Mouse (Mus musculus) granulocyte monocyte progenitor cell, adult 5-6 weeks (primary cell): ENCODE measurements around the gene Arl10. TPM values are rescaled to one million over a fixed set of nuclear protein-coding genes. Genes with fewer than 3 reads are reported as not detected.

ENCODE experiments used
- ATAC-seq: replicated peaks from 2 replicates; pipeline ENCODE4 v1.8.0; 2016; ENCODE audit warnings: mild to moderate bottlenecking, moderate TSS enrichment, inconsistent platforms; ENCODE audit not compliant: poor library complexity, severe bottlenecking
- total RNA-seq, 2 experiments: library from RNA; stranded (forward) in 1 of 2; stranded (reverse) in 1 of 2; fragments of 200-712, 200-1000 nt in 1 of 2; fragments of >200 nt in 1 of 2; fragmentation: Nextera tagmentation in 1 of 2; gene quantifications; 2 replicates each; pipeline ENCODE4 v1.2.3; 2014 to 2017

Arl10 gene
- total RNA-seq (2014; fragmentation: Nextera tagmentation), result 17.4 and 24.0 TPM in 2 replicates
- total RNA-seq (2017), result 12.1 and 15.0 TPM in 2 replicates

- peak; percentile 61 for ATAC-seq
These were observed at the start of gene Arl10 for GRCm38 (mm10) chr13:54574854-54575481. Gene Arl10, plus strand, starts transcription at chr13:54575015.

- no peak for ATAC-seq
These were observed 47.7 kb upstream of the Arl10 start for GRCm38 (mm10) chr13:54527140-54527539.

- no peak for ATAC-seq
These were observed 42.7 kb upstream of the Arl10 start for GRCm38 (mm10) chr13:54532134-54532533.

GRCm38 (mm10) chr13:54548036-54548435 lies 26.8 kb upstream of the Arl10 start:
- no peak for ATAC-seq

GRCm38 (mm10) chr13:54556176-54556575 lies 18.6 kb upstream of the Arl10 start:
- ATAC-seq, result no peak

- ATAC-seq, result no peak
These were observed 18.0 kb upstream of the Arl10 start for GRCm38 (mm10) chr13:54556796-54557195.

- ATAC-seq, result no peak
These were observed 17.2 kb upstream of the Arl10 start for GRCm38 (mm10) chr13:54557652-54558051.

GRCm38 (mm10) chr13:54559656-54560055 lies 15.2 kb upstream of the Arl10 start:
- no peak for ATAC-seq

GRCm38 (mm10) chr13:54560608-54561007 lies 14.2 kb upstream of the Arl10 start:
- ATAC-seq, result no peak

GRCm38 (mm10) chr13:54562562-54562961 lies 12.3 kb upstream of the Arl10 start:
- ATAC-seq, result no peak

GRCm38 (mm10) chr13:54564232-54565200 lies 10.3 kb upstream of the Arl10 start:
- 0 out of 2 replicates have a peak, but pooled peaks have one; percentile 5 for ATAC-seq

- peak; percentile 89 for ATAC-seq
These were observed 9.6 kb upstream of the Arl10 start, which contains the start of gene 4833439L19Rik for GRCm38 (mm10) chr13:54565201-54565581. Gene 4833439L19Rik, minus strand, starts transcription at chr13:54565435.

- ATAC-seq, result peak; percentile 38
These were observed 9.0 kb upstream of the Arl10 start for GRCm38 (mm10) chr13:54565594-54566345.

GRCm38 (mm10) chr13:54568380-54568779 lies 6.4 kb upstream of the Arl10 start:
- peak; percentile 52 for ATAC-seq

GRCm38 (mm10) chr13:54569282-54569681 lies 5.5 kb upstream of the Arl10 start:
- peak; percentile 54 for ATAC-seq

GRCm38 (mm10) chr13:54570736-54571135 lies 4.1 kb upstream of the Arl10 start:
- ATAC-seq, result no peak

- no peak for ATAC-seq
These were observed 3.2 kb upstream of the Arl10 start for GRCm38 (mm10) chr13:54571637-54572036.

- no peak for ATAC-seq
These were observed 2.2 kb upstream of the Arl10 start for GRCm38 (mm10) chr13:54572621-54573020.

- no peak for ATAC-seq
These were observed 674 bp downstream of the Arl10 start for GRCm38 (mm10) chr13:54575489-54575888.
